8 mouse cellular contexts compared by ENCODE assay signal in genomic region chr2:32694691-32695090, GRCm38 (mm10). TPM values are rescaled to one million over a fixed set of nuclear protein-coding genes. Genes with fewer than 3 reads are reported as not detected.
DNase-seq lines count a peak whose midpoint lies in the region; ATAC-seq and TF ChIP-seq lines count a peak whose summit lies in the region.

No protein-coding gene starts in this region.

- 84% methylated on average over 12 of the region's 12 CpGs for WGBS in heart, embryonic 12.5 days
- WGBS in hindbrain, postnatal 0 days, result 87% methylated on average over 12 of the region's 12 CpGs
- WGBS in midbrain, embryonic 16.5 days, result 88% methylated on average over 12 of the region's 12 CpGs

- TF ChIP-seq CTCF in hindbrain, postnatal 0 days (IDR thresholded peaks at IDR 0.05; ENCODE audit: low read depth), result no peak

- peaks cover 14% of the 10 kb centered on the region for H3K4me1 ChIP-seq in heart, embryonic 12.5 days (replicated peaks)
- H3K4me1 ChIP-seq in brown adipose tissue, adult 24 weeks (ENCODE audit: control insufficient read depth, insufficient read depth, insufficient read length, low read length), result peaks cover 4% of the 10 kb centered on the region
- H3K4me1 ChIP-seq in hindbrain, postnatal 0 days (ENCODE audit: insufficient read depth, low read length), result no peaks in the 10 kb centered on the region; the same call in 1 of the 2 replicates
- H3K4me1 ChIP-seq in midbrain, embryonic 16.5 days (ENCODE audit: control insufficient read depth, insufficient read depth, low read length), result peaks cover 7% of the 10 kb centered on the region

- H3K4me3 ChIP-seq in heart, embryonic 12.5 days, result peak overlapping the region; percentile 73
- peak overlapping the region; percentile 70 for H3K4me3 ChIP-seq in brown adipose tissue, adult 24 weeks (ENCODE audit: insufficient read depth, low read depth, low read length)
- H3K4me3 ChIP-seq in hindbrain, postnatal 0 days (ENCODE audit: low read length), result peak overlapping the region; percentile 83
- peak overlapping the region; percentile 81 for H3K4me3 ChIP-seq in midbrain, embryonic 16.5 days (ENCODE audit: low read depth, low read length)

- H3K4me2 ChIP-seq in heart, embryonic 12.5 days, result peak overlapping the region; percentile 90
- H3K4me2 ChIP-seq in hindbrain, postnatal 0 days (ENCODE audit: low read depth, low read length), result peak overlapping the region; percentile 96
- H3K4me2 ChIP-seq in midbrain, embryonic 16.5 days (ENCODE audit: low read length), result peak overlapping the region; percentile 58

- H3K9me3 ChIP-seq in heart, embryonic 12.5 days (replicated peaks), result no peaks in the 10 kb centered on the region
- no peaks in the 10 kb centered on the region for H3K9me3 ChIP-seq in hindbrain, postnatal 0 days (ENCODE audit: low read length)
- no peaks in the 10 kb centered on the region for H3K9me3 ChIP-seq in midbrain, embryonic 16.5 days (replicated peaks; ENCODE audit: control insufficient read depth, low read length, poor library complexity, severe bottlenecking)

- H3K36me3 ChIP-seq in heart, embryonic 12.5 days, result 0 out of 2 replicates have a peak, but pooled peaks cover 3% of the 10 kb centered on the region
- no peaks in the 10 kb centered on the region for H3K36me3 ChIP-seq in hindbrain, postnatal 0 days (ENCODE audit: insufficient read depth, low read length)
- H3K36me3 ChIP-seq in midbrain, embryonic 16.5 days (ENCODE audit: control insufficient read depth, insufficient read depth, low read length), result no peaks in the 10 kb centered on the region

- no peak for DNase-seq in heart, postnatal 25 days (ENCODE audit: low spot score)
- no peak for DNase-seq in hindbrain, postnatal 0 days (ENCODE audit: low spot score)
- DNase-seq in adrenal gland, adult 18-20 months (ENCODE audit: low spot score in 2 of 2), result no peak
- DNase-seq in layer of hippocampus, adult 9-11 months, result no peak
- no peak for DNase-seq in spleen, adult 12 weeks (ENCODE audit: low spot score)

- H3K9ac ChIP-seq in heart, embryonic 12.5 days, result no peak overlapping the region
- H3K9ac ChIP-seq in hindbrain, postnatal 0 days (replicated peaks; ENCODE audit: low read length), result peak overlapping the region; percentile 85; the same call in 1 of the 2 replicates
- peak overlapping the region; percentile 63 for H3K9ac ChIP-seq in midbrain, embryonic 16.5 days (ENCODE audit: low read depth, low read length)

- ATAC-seq in heart, embryonic 12.5 days (ENCODE audit: insufficient number of reproducible peaks, low FRiP score), result no peak
- ATAC-seq in hindbrain, postnatal 0 days, result no peak
- no peak for ATAC-seq in midbrain, embryonic 16.5 days

- no peaks in the 10 kb centered on the region for H3K27me3 ChIP-seq in heart, embryonic 12.5 days (replicated peaks)
- H3K27me3 ChIP-seq in hindbrain, postnatal 0 days (ENCODE audit: insufficient read depth, low read length), result no peaks in the 10 kb centered on the region
- no peaks in the 10 kb centered on the region for H3K27me3 ChIP-seq in midbrain, embryonic 16.5 days (ENCODE audit: control insufficient read depth, insufficient read depth, low read depth, low read length)

- intact Hi-C loops in heart, postnatal 25 days (cut with DNase I), result loop anchor here (2.0 kb wide), 1 partner anchor 14 kb away; no protein-coding TSS in a partner anchor

- peak overlapping the region; percentile 35; the same call in 1 of the 2 replicates for H3K27ac ChIP-seq in heart, embryonic 12.5 days (ENCODE audit: poor library complexity, severe bottlenecking)
- peak overlapping the region; percentile 54; the same call in 1 of the 2 replicates for H3K27ac ChIP-seq in brown adipose tissue, adult 24 weeks (replicated peaks; ENCODE audit: low read depth, low read length)
- H3K27ac ChIP-seq in hindbrain, postnatal 0 days, result peak overlapping the region; percentile 64; the same call in 1 of the 2 replicates
- H3K27ac ChIP-seq in midbrain, embryonic 16.5 days (ENCODE audit: low read length), result peak overlapping the region; percentile 56

RNA-seq across cellular contexts. Expression of gene Fpgs, which starts 9.3 kb away (rescaled TPM):
- polyA plus RNA-seq in heart, embryonic 12.5 days (2016; fragmentation: Nextera tagmentation; extraction: Ambion mirVana), result 18.7 and 20.3 TPM in 2 replicates
- 1 to 10 TPM; 4.2 to 6.0 TPM for total RNA-seq in heart, postnatal 25 days (2021)
- 2.8 and 2.9 TPM in 2 replicates for polyA plus RNA-seq in brown adipose tissue, adult 24 weeks (2012; ENCODE audit: insufficient read depth, insufficient read length, missing spikeins)
- 23.1 and 32.6 TPM in 2 replicates for total RNA-seq in hindbrain, postnatal 0 days (2014; rRNA removed)
- 22.8 and 23.4 TPM in 2 replicates for polyA plus RNA-seq in hindbrain, postnatal 0 days (2015; fragmentation: Nextera tagmentation; extraction: Ambion mirVana)
- 21.1 and 23.5 TPM in 2 replicates for polyA plus RNA-seq in midbrain, embryonic 16.5 days (2015; fragmentation: Nextera tagmentation; extraction: Ambion mirVana)
- total RNA-seq in adrenal gland, adult 18-20 months (2021), result 10 to 100 TPM in 1 of 2 experiments, 1 to 10 TPM in 1; 8.2 to 10.3 TPM

RNA-seq across cellular contexts. Expression of gene Cdk9, which starts 18.2 kb away (rescaled TPM):
- polyA plus RNA-seq in heart, embryonic 12.5 days (2016; fragmentation: Nextera tagmentation; extraction: Ambion mirVana), result 67.5 and 73.3 TPM in 2 replicates
- total RNA-seq in heart, postnatal 25 days (2021), result 10 to 100 TPM; 23.4 to 26.4 TPM
- 27.3 and 27.6 TPM in 2 replicates for polyA plus RNA-seq in brown adipose tissue, adult 24 weeks (2012; ENCODE audit: insufficient read depth, insufficient read length, missing spikeins)
- 108 and 116 TPM in 2 replicates for total RNA-seq in hindbrain, postnatal 0 days (2014; rRNA removed)
- polyA plus RNA-seq in hindbrain, postnatal 0 days (2015; fragmentation: Nextera tagmentation; extraction: Ambion mirVana), result 61.1 and 65.3 TPM in 2 replicates
- 61.3 and 67.3 TPM in 2 replicates for polyA plus RNA-seq in midbrain, embryonic 16.5 days (2015; fragmentation: Nextera tagmentation; extraction: Ambion mirVana)
- 10 to 100 TPM; 73.2 to 87.4 TPM for total RNA-seq in adrenal gland, adult 18-20 months (2021)

RNA-seq across cellular contexts. Expression of gene Sh2d3c, which starts 26.2 kb away (rescaled TPM):
- polyA plus RNA-seq in heart, embryonic 12.5 days (2016; fragmentation: Nextera tagmentation; extraction: Ambion mirVana), result 35.4 and 36.0 TPM in 2 replicates
- total RNA-seq in heart, postnatal 25 days (2021), result 10 to 100 TPM; 20.7 to 25.4 TPM
- 4.4 and 6.3 TPM in 2 replicates for polyA plus RNA-seq in brown adipose tissue, adult 24 weeks (2012; ENCODE audit: insufficient read depth, insufficient read length, missing spikeins)
- total RNA-seq in hindbrain, postnatal 0 days (2014; rRNA removed), result 43.8 and 56.9 TPM in 2 replicates
- 49.5 and 52.8 TPM in 2 replicates for polyA plus RNA-seq in hindbrain, postnatal 0 days (2015; fragmentation: Nextera tagmentation; extraction: Ambion mirVana)
- 51.1 and 59.3 TPM in 2 replicates for polyA plus RNA-seq in midbrain, embryonic 16.5 days (2015; fragmentation: Nextera tagmentation; extraction: Ambion mirVana)
- 10 to 100 TPM; 11.6 to 14.9 TPM for total RNA-seq in adrenal gland, adult 18-20 months (2021)

RNA-seq across cellular contexts. Expression of gene 6330409D20Rik, which starts 46.1 kb away (rescaled TPM):
- not detected in 2 replicates for polyA plus RNA-seq in heart, embryonic 12.5 days (2016; fragmentation: Nextera tagmentation; extraction: Ambion mirVana)
- total RNA-seq in heart, postnatal 25 days (2021), result not detected
- polyA plus RNA-seq in brown adipose tissue, adult 24 weeks (2012; ENCODE audit: insufficient read depth, insufficient read length, missing spikeins), result not detected in 2 replicates
- total RNA-seq in hindbrain, postnatal 0 days (2014; rRNA removed), result 1.7 and 3.2 TPM in 2 replicates
- 3.6 and 5.1 TPM in 2 replicates for polyA plus RNA-seq in hindbrain, postnatal 0 days (2015; fragmentation: Nextera tagmentation; extraction: Ambion mirVana)
- 3.2 and 3.5 TPM in 2 replicates for polyA plus RNA-seq in midbrain, embryonic 16.5 days (2015; fragmentation: Nextera tagmentation; extraction: Ambion mirVana)
- not detected for total RNA-seq in adrenal gland, adult 18-20 months (2021)

RNA-seq across cellular contexts. Expression of gene Eng, which starts 48.3 kb away (rescaled TPM):
- polyA plus RNA-seq in heart, embryonic 12.5 days (2016; fragmentation: Nextera tagmentation; extraction: Ambion mirVana), result 159 and 168 TPM in 2 replicates
- total RNA-seq in heart, postnatal 25 days (2021), result 100 to 1,000 TPM; 126 to 140 TPM
- 22.4 and 28.7 TPM in 2 replicates for polyA plus RNA-seq in brown adipose tissue, adult 24 weeks (2012; ENCODE audit: insufficient read depth, insufficient read length, missing spikeins)
- total RNA-seq in hindbrain, postnatal 0 days (2014; rRNA removed), result 23.7 and 24.1 TPM in 2 replicates
- 23.7 and 23.8 TPM in 2 replicates for polyA plus RNA-seq in hindbrain, postnatal 0 days (2015; fragmentation: Nextera tagmentation; extraction: Ambion mirVana)
- polyA plus RNA-seq in midbrain, embryonic 16.5 days (2015; fragmentation: Nextera tagmentation; extraction: Ambion mirVana), result 27.2 and 30.3 TPM in 2 replicates
- total RNA-seq in adrenal gland, adult 18-20 months (2021), result 10 to 100 TPM; 77.1 to 81.3 TPM
